Mouse (Mus musculus): ENCODE measurements around the gene Gm8994.

GRCm38 (mm10) chr6:136345034-136345433 lies 17.7 kb downstream of the Gm8994 start:
- TF ChIP-seq CTCF (conservative IDR thresholded peaks at IDR 0.05; ENCODE audit: low read length) (no peak), NANOG (IDR thresholded peaks at IDR 0.05; ENCODE audit: borderline replicate concordance, low read length) (no peak), POU5F1 (IDR thresholded peaks at IDR 0.05; ENCODE audit: borderline replicate concordance, low read length) (no peak)

Data from E14TG2a.4 (cell line).